Mouse (Mus musculus) lung, postnatal 0 days (tissue): ENCODE data around the gene Gm17783.

Experiments
- CTCF ChIP-seq: IDR thresholded peaks from 2 replicates; pipeline ENCODE4 v1.5.1; 2016; ENCODE audit warnings: antibody characterized with exemption, mild to moderate bottlenecking
- EP300 ChIP-seq: IDR thresholded peaks from 2 replicates; pipeline ENCODE4 v1.6.1; 2016; ENCODE audit warnings: antibody characterized with exemption, mild to moderate bottlenecking, control low read depth

- TF ChIP-seq CTCF (no peak), EP300 (no peak)
Measured at GRCm38 (mm10) chr16:45476991-45477390, 54.9 kb downstream of the Gm17783 start.
